11 mouse cellular contexts compared by ENCODE assay signal in the genomic region with DNA sequence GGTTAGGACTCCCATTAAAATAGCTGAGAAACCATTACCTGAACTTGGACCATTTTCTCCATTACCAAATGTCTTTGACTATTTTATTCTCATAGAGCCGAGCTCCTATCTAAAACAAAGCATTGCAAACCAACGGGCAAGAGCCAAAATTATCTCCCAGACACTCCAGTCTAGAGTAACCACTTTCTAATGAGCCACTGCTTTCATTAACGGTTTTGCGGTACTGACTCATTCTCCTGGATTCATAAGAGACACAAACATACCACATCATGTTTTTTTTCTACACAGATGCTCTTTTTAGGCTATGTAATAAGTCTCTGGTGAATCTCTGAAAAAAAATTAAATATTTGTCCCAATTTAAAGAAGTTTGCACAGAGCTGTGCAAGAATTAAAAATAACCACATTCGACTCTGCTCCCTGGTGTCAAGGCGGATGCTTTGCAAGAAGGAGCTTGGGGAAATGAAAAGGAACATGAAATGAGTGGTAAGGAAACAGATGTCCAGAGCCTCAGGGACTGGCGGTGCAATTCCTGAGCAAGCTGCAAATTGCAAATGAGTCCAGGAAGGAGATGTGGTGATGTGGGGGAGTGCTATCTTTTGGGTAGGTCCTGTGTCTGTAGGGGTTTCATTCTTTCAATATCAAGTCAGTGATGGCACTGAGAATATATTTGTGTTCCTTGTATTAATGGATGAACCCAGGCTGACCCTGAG.
DNase-seq lines count a peak whose midpoint lies in the region; ATAC-seq lines count a peak whose summit lies in the region.
"Had no signal": no experiment of that assay in that cellular context is flagged by ENCODE, and none has a peak within 500 bp of the region (broad histone marks: within the 10 kb centered on the region; RNA-seq: fewer than 3 reads in every experiment).

No protein-coding gene starts in this region.

- peak; percentile 40 to 54 for DNase-seq in right cerebral cortex, adult 2 months (ENCODE audit: low spot score in 2 of 2)
- no peak for DNase-seq in right cerebral cortex, postnatal 14 days
- peak; percentile 6 to 36 for DNase-seq in left cerebral cortex, adult 8-10 months (ENCODE audit: low spot score in 2 of 2)
- no peak for DNase-seq in liver, embryonic 11.5 days (ENCODE audit: low spot score)
- no peak for DNase-seq in thymus, postnatal 10 days (ENCODE audit: low spot score in 2 of 2)
- DNase-seq: kidney, postnatal 10 days; lung, postnatal 14 days had no signal

- H3K4me3 ChIP-seq in heart, embryonic 16.5 days (ENCODE audit: low read length): no peak overlapping the region
- no peak overlapping the region for H3K4me3 ChIP-seq in liver, embryonic 11.5 days (ENCODE audit: low read depth, low read length)
- no peak overlapping the region for H3K4me3 ChIP-seq in forebrain, embryonic 12.5 days (replicated peaks)
- H3K4me3 ChIP-seq: erythroblast, embryonic 14.5 days had no signal

- 0 out of 2 replicates have a peak, but pooled peaks cover 5% of the 10 kb centered on the region for H3K36me3 ChIP-seq in heart, embryonic 16.5 days (ENCODE audit: control insufficient read depth, insufficient read depth)
- no peaks in the 10 kb centered on the region for H3K36me3 ChIP-seq in liver, embryonic 11.5 days (ENCODE audit: control insufficient read depth, insufficient read depth, low read length)
- H3K36me3 ChIP-seq in forebrain, embryonic 12.5 days (replicated peaks): no peaks in the 10 kb centered on the region

- no peak overlapping the region for H3K4me2 ChIP-seq in heart, embryonic 16.5 days (ENCODE audit: low read depth, low read length)
- H3K4me2 ChIP-seq in liver, embryonic 11.5 days: no peak overlapping the region
- no peak overlapping the region for H3K4me2 ChIP-seq in forebrain, embryonic 12.5 days

- H3K4me1 ChIP-seq in heart, embryonic 16.5 days (ENCODE audit: control insufficient read depth, insufficient read depth, low read length): no peaks in the 10 kb centered on the region
- H3K4me1 ChIP-seq in liver, embryonic 11.5 days (replicated peaks; ENCODE audit: control insufficient read depth, insufficient read depth, low read length): no peaks in the 10 kb centered on the region
- H3K4me1 ChIP-seq in forebrain, embryonic 12.5 days: no peaks in the 10 kb centered on the region

- H3K27ac ChIP-seq in heart, embryonic 16.5 days (ENCODE audit: low read length): no peak overlapping the region
- no peak overlapping the region for H3K27ac ChIP-seq in liver, embryonic 11.5 days (ENCODE audit: low read depth, low read length)
- no peak overlapping the region for H3K27ac ChIP-seq in forebrain, embryonic 12.5 days
- H3K27ac ChIP-seq: hindbrain, postnatal 0 days had no signal

- 0 out of 2 replicates have a peak, but pooled peaks have one; percentile 14 for ATAC-seq in heart, embryonic 16.5 days (replicated peaks; ENCODE audit: extremely low read depth, insufficient read depth, low FRiP score)
- no peak for ATAC-seq in liver, embryonic 11.5 days (replicated peaks; ENCODE audit: low FRiP score)
- no peak for ATAC-seq in forebrain, embryonic 12.5 days (ENCODE audit: low FRiP score)
- ATAC-seq: hindbrain, postnatal 0 days had no signal

- no peaks in the 10 kb centered on the region for H3K27me3 ChIP-seq in heart, embryonic 16.5 days (ENCODE audit: control insufficient read depth, insufficient read depth, low read length)
- no peaks in the 10 kb centered on the region for H3K27me3 ChIP-seq in liver, embryonic 11.5 days (replicated peaks; ENCODE audit: control insufficient read depth, insufficient read depth, low read length)
- no peaks in the 10 kb centered on the region for H3K27me3 ChIP-seq in forebrain, embryonic 12.5 days

- H3K9ac ChIP-seq in heart, embryonic 16.5 days (ENCODE audit: low read length): no peak overlapping the region
- no peak overlapping the region for H3K9ac ChIP-seq in liver, embryonic 11.5 days (ENCODE audit: low read depth, low read length)
- no peak overlapping the region for H3K9ac ChIP-seq in forebrain, embryonic 12.5 days

- 55% methylated on average over 7 of the region's 7 CpGs for WGBS in heart, embryonic 16.5 days
- WGBS in liver, embryonic 11.5 days: 61% methylated on average over 7 of the region's 7 CpGs
- WGBS in forebrain, embryonic 12.5 days: 82% methylated on average over 7 of the region's 7 CpGs

- peaks cover 10% of the 10 kb centered on the region; the same call in 1 of the 2 replicates for H3K9me3 ChIP-seq in heart, embryonic 16.5 days (replicated peaks; ENCODE audit: control insufficient read depth, low read length)
- no peaks in the 10 kb centered on the region; the same call in 1 of the 2 replicates for H3K9me3 ChIP-seq in liver, embryonic 11.5 days (ENCODE audit: control insufficient read depth, low read length)
- H3K9me3 ChIP-seq in forebrain, embryonic 12.5 days: no peaks in the 10 kb centered on the region

Comparison
In these comparisons a context has a peak if more than half of its experiments do, and no peak if none do; other contexts are left out.
1. DNase-seq: peak in right cerebral cortex, adult 2 months (2 of 2) and left cerebral cortex, adult 8-10 months (2 of 2); none in right cerebral cortex, postnatal 14 days (single experiment), liver, embryonic 11.5 days (single experiment) and thymus, postnatal 10 days (0 of 2).